Mouse (Mus musculus): Measurements from ENCODE around the gene Dmrt1.
"Not testable (repeated sequence)": the region's sequence is repeated elsewhere in the genome, so short reads cannot be mapped to it uniquely, and the experiment has no call there.

The Dmrt1 gene

DNA sequence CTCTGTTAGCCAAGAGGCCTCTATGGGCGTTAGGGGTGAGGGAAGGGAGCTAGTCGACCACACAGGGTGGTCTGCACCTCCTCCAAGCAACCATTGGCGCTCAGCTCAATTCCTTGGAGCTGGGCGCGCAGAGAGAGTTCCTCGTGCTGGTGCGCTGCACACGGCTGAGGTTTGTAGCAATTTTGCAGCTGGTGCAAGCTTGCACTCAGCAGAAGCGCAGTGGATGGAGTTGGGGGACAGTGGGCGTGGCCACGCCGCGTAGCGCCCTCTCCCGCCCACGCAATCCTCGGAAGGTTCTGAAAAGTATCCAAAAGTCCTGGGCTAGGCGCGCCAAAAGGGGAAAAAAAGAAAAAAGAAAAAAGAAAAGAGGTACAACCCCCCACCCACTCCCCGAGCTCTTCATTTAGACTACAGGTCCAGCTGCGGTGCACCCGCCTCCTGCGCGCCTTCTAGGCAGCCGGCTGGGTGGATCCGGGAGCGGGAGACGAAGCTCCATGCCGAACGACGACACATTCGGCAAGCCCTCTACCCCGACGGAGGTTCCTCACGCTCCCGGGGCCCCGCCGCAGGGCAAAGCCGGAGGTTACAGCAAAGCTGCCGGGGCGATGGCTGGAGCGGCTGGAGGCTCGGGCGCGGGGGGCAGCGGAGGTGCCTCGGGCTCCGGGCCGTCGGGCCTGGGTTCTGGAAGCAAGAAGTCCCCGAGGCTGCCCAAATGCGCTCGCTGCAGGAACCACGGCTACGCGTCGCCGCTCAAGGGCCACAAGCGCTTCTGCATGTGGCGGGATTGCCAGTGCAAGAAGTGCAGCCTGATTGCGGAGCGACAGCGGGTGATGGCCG is at the start of gene Dmrt1:
Gene Dmrt1 (plus strand): TSS at position 259 of the 837 bp plus-strand sequence.
- peak; percentile 2 for DNase-seq

DNA sequence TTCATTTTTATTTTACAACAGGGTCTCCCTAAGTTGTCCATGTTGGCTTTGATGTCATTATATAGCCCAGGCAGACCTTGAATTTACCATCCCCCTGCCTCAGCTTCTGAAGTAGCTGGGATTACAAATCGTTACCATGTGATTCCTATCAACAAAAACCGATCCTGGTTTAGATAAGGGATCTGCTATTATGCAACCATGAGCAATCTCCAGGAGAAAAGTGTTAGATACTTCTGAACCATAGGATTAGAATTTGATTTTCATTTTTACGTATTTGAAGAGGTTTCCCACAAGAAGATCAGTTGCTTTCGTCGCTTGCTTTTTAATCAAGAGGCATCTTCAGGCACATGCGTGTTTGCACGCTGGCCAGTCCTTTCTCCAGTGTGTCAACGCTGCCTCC is 44.7 kb upstream of the Dmrt1 start:
- no peak for DNase-seq

DNA sequence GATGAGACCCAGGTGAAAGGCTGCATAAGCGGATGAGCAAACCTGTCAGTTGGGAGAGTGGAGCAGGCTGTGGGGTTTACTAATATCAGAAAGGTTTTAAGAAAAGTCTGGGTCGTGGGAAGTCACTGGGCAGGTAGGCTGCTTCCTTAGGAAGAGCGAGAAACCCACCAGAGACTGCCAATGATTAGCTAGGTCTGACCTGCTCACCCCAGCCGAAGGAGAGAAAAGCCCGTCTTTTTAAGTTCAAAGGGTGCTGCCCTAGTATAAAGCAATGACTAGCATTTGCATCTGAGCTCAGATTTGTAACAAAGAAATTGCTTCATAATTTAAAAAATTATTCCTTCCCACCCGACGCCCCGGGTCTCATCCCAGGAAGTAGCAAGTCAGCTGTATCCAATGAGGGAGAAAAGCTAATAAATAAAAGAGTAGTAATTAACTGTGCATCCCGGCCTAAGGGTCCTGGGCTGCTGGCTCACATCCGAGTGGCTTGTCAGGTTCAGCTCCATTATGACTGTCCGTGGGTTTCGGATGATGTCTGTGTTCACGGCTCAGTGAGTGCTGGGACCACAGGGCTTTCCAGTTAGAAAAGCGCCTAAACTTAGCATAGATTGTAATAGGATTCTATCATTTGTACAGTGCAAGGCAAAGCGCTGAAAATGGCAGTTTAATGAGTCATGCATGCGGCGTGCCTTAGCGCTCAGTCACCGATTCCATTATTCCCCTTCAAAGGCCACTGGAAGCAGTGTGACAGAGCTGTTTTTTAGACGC is 43.7 kb upstream of the Dmrt1 start:
- no peak for DNase-seq

DNA sequence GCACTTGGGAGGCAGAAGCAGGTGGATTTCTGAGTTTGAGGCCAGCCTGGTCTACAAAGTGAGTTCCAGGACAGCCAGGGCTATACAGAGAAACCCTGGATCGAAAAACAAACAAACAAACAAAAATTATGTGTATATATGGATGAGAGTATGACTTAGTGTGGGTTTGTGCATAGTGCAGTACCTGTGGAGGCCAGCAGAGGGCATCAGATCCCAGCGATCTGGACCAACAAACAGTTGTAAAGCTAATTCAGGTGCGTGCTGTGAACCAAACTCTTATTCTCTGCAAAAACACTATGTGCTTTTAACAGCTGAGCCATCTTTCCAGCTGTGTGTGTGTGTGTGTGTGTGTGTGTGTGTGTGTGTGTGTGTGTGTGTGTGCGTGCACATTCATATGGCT is 29.6 kb upstream of the Dmrt1 start:
- not testable (repeated sequence) for DNase-seq

DNA sequence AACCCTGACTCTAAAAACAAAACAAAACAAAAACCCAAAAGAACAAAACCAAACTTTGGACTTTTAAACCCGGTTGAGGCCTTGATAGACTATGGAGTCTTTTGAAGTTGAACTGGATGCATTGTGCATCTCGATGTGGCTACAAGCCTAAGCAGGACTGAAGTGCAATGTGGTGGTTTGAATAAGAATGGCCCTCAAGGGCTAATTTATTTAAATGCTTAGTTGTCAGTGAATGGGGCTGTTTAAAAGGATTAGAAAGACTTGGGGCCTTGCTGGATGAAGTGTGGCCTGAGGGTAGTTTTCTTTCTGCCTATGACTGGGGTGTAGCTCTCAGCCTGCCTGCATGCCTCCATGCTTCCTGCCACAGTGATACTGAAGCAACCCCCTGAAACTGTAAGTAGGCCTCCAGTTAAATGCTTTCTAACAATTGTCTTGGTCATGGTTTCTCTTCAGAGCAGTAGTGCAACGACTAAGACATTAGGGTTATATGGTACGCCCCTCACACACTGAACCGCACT is 26.2 kb upstream of the Dmrt1 start:
- no peak for DNase-seq

DNA sequence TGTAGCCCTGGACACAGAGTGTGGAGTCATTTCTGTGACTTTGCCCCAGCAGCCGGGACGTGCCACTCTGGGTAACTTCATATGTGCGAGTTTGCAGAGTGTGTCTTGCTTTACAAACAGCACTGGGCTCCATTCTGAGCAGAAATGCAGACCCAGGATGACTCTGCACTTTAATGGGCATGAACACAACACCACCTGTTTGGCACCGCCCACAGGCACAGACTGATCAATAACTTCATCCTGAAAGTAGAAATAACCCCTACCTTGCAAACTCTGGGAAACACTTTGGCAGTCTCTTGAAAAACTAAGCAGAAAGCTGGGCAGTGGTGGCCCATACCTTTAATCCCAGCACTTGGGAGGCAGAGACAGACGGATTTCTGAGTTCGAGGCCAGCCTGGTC is 24.6 kb upstream of the Dmrt1 start:
- DNase-seq: no peak

DNA sequence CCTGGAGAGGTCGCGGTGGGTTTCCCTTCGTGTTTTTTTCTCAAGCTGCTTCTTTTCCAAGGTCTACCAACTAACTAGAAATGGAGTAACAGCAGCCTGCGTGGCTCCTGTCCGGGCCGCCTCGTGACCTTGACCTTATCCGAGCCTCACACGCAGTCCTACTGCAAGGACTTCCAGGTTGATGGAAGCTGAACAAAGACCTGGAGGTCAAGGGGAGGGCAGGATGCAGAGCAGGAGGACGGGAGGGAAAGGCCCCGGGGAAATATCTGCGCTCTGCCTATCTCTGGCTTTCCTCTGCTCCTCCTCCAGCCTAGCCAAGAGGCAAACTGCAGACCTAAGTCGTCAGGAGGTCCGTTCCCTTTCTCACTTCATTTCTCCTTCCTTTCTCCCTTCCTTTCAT is 18.9 kb upstream of the Dmrt1 start:
- DNase-seq: no peak

DNA sequence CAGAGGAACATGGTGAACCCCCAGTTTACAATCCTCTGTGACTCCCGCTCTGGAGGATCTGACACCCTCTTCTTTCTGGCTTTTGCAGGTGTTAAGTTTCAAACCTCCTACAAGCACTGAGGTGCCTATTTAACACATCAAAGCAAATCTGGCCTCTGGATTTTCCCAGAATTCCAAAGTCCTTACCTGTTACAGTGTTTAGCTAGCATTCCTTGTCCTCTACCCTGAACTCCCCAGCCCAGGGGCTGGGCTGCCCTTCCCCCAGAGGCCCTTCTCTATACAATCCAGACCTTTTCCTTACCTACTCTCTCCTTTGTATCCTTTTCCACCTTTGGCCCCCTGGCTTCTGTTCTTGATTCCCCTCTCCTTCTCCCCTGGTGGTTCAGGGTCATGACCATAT is 18.1 kb upstream of the Dmrt1 start:
- no peak for DNase-seq

DNA sequence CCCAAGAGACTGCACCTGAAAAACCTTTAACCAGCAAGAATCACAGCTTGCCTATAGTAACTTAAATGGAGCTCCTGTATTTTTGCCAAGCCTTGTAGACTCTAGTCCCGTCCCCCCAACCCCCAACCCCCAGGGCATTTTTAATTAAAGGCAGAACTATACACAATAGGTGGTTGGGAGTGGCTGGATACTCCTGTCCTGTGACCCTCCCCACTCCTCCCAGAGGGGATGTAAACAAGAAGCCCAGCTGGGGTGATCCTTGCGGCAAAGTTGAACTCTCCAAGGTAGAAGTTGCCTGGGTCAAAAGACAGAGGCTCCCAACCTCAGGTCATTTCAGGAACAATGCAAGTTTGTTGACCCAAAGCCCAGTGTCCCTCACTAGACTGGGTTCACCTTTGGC is 16.9 kb upstream of the Dmrt1 start:
- no peak for DNase-seq

DNA sequence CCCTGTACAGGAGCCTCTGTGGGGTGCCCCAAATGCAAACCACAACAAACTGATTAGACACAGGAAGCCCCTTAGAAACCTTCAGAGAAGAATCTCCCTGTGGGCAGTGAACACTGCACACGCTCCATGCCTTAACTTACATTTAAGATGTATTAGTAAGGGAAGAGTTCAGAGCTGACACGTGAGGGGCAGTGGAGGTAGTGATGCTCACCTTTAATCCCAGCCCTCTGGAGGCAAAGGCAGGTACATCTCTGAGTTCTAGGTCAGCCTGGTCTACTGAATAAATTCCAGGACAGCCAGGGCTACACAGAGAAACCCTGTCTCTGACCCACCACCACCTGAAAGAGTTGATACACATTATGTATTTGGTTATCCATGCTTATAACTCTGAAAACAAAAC is 15.9 kb upstream of the Dmrt1 start:
- DNase-seq: no peak

DNA sequence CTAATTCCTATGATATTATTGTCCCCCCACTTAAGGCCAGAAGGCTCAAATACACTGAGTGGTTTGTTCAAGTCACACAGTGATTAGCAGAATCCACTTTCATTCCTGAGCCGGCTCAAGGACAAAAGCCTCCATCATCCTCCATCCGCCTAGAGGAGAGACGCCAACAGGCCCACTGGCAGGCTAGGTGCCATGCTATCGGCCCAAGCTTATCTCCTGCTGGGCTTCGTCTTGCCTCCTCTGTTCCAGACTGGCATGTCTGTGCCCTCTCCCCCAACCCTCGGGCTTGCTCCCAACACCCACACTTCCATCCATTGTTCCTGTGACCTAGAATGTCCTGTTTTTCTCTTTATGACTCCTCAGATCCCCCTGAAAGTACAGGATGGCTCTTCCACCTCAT is 8.0 kb upstream of the Dmrt1 start:
- no peak for DNase-seq

DNA sequence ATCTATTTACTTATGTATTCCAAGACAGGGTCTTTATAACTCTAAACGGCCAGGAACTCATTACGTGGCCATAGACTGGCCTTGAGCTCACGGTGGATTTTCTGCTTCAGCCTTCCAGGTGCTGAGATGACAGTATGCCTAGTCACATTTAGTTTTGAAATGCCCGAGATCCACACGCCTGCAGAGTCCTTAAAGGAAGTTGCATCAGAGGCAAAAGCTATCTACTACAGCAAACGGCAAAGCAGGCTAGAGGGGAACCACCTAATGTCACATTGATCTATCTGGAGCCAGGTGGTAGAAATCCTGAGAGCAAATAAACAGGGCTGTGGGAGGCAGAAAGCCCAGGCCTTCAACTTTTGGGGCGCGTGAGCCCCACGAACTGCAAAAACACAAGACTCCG is 540 bp upstream of the Dmrt1 start:
- no peak for DNase-seq

DNA sequence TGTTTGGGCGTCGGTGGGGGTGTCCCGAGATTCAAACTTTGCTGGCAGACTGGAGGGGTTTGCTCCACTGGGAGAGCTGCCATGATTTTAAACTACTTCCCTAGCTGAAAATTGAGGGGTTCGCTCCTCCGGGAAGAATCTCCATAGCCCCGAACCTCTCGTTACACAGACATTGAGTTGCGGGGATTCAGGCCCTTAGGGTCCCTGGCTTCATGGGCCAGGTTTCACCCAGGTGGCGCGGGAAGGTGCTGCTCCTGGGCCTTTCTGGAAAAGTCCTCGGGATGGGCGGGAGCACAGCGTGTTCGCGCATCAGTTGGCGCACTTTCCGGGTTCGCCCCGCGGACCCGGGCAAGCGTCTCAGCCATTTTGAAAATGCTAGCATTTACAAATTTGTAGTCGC is 1.2 kb downstream of the Dmrt1 start:
- no peak for DNase-seq

DNA sequence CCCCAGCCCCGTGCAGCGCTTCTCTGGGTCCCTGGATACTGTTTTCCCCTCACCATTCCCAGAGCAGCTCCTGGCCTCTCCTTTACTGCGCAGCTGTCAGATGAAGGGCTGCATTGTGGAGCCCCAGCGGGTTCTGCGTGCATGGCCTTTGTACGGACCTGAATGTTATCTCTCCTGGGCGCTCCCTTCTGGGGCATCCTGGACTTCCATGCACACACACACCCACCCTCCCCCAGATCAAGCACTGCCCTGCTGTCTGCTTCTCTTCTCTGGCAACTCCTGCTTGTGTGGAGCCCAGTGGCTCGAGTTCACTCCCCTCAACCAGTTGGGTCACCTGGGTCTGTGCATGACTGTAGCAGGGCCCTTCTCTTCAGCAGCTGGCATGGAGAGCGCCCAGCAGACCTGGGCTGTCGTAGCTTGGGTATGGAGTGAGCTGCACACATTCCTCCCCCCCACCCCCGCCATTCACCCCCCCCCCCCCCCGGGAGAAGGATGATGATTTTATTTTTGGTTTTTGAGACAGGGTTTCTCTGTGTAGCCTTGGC is 9.6 kb downstream of the Dmrt1 start:
- no peak for DNase-seq

DNA sequence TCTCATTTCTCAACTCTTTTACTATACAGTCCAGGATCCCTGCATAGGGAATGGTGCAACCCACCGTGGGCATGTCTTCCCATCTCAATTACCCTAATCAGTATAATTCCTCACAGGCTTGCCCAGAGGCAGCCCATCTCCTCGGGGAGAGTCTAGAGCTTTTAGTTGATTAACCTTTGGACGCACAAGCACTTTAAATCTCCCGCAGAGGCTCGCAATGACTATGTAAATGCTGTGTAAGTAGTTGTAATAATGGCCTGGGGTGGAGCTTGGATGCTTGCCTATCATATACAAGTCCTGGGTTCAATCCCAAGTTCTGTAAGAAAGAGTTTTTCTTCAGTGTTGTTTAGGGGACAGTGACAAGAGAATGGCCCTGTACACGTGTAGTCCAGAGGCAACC is 18.7 kb downstream of the Dmrt1 start:
- DNase-seq: no peak

DNA sequence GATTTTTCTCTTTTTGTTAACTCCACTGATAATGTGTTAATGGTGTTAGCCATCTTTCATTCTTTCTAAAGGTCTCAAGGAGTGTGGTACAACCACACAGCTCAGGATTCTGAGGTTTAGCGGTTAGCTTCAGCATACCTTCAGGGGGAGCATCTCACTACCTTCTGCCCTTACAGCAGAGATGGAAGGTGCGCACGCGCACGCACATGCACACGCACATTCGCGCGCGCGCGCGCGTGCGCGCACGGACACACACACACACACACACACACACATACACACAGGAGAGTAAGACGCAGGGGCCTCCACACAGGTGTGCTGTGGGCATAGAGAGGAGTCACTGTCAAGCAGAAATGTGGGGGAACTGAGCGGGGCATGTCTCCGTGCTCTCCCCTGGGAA is 20.3 kb downstream of the Dmrt1 start:
- DNase-seq: no peak

DNA sequence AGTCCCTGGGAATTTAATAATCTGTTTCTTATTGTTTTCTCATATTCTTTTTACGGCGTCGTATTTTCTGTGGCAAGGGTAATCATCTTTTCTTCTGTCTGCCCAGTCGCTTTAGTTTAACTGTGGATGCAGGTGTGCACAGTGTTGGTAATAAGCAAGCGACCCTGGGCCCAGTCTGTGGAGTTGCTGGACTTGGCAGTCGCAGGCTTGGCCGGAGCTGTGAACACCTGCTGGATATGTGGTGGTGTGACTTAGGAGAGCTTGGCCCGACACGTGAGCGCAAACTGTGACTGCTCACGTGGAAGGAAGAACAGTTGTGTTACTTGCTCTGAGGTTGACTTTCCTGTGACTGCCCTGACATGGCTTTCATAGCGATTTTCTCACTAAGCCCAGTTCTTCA is 24.3 kb downstream of the Dmrt1 start:
- DNase-seq: no peak

DNA sequence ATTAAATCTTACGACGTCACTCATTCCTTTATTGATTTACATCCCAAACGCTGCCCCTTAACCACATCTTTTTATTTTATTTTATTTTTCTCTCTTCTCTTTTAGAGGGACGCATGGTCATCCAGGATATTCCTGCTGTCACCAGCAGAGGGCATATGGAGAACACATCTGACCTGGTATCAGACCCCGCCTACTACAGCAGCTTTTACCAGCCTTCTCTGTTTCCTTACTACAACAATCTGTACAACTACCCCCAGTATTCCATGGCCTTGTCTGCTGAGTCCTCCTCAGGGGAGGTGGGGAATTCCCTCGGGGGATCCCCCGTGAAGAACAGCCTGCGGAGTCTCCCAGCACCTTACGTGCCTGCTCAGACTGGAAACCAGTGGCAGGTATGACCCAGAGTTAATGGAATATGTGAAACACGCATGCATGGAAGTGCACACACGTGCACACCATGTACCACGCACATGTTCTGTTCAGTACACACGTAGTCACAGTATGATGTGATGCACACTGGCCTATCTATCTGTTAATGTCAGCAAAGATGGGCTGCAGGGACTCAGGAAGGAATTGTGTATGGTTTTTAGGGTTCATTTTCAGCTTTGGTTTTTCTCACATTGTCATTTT is 40.4 kb downstream of the Dmrt1 start:
- DNase-seq: peak; percentile 67

DNA sequence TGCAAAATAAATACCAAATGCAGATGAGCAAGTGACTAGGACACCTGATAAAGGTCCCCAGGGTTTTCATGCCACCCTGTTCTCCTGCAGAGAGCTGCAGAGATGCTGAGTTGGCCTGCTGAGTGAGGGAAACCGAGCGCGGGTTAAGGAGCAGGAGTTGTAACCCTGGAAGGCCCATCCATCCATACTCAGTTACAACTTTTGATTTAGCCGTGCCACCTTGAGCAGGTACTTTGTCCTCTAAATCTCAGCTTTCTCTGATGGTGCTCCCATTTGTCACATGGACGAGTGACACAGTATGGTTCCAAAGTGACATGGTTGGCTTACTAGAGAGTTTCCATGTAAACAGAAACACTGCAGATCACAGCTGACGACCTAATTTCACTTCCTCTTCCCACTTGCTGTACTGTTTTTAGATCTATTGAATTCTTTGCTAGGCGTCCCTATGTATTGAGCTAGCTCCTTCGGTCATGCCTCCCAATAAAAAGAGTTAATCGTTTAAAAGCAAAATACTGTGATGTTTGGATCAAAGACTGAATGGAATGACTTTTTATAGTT is 41.7 kb downstream of the Dmrt1 start:
- DNase-seq: no peak

DNA sequence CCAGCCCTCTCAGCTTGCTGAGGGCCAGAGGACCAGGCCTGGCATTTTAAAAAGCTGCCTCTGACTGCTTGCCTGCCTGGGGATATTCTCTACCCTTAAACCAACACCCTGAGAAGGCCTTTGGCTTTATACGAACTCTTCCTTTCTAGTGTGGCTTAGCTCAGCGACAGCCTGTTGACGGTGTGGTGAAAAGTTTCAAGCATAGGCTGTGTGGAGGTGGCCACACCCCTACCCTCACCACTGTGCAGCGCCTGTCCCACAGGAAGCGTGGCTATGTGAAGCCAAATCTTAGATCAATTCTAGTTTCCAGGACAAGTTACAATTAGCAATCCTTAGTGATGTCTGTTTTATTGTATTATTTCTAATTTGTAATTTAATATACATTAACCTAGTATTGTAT is 44.9 kb downstream of the Dmrt1 start:
- DNase-seq: no peak

DNA sequence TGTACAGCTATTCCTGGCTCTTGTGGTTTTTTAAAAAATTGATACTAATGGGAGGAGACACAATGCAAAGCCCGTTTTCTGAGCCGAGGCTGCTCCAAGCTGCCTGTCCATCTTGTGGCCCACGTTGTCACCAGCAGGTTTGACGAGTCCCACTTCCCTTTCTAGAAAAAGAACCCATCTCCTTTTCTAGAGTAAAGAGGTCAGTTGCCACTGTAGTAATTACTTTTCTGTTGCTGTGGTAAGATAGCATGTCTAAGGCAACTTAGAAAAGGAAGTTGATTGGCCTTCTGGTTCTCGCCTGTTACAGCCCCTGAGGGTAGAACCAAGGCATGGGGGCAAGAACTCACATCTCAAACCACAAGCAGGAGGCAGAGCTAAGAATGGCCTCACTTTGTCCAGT is 45.6 kb downstream of the Dmrt1 start:
- no peak for DNase-seq

DNA sequence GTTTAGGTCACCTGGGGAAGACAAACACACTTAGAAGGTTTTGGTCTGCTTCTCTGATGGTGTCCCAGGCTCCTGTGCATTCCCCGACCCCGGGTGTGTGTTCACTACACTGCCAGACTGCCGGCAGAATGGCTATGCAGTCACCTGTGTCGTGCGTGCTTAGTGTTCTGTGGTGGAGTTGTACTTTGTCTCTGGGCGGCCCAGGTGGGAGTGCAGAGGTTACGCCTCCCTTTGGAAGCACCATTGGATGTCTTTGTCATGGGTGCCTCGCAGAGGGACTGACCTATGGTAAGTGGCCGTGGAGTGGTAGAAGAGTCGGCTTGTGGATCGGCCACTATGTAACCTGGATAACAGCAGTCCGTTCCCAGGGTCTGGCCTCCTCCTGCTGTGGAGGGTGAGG is 59.0 kb downstream of the Dmrt1 start:
- no peak for DNase-seq

DNA sequence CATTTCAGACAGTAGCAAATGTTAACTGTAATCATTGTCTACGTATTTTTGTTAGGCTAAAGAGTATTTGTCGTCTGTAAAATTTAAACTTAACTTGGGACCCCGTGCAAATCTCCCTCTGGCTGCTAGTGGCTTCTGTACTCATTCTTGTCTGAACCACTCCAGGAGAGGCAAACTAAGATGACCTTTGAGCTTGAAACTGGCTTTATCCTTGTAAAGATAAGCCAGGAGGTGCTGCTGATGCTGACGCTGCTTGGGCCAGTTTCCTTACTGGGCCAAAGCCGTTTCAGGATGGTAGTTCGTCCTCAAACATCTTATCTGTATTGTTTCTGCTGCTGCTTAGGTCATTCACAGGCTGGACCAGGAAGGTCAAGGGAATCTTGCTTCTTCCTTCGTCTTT is 64.4 kb downstream of the Dmrt1 start:
- DNase-seq: no peak
